Comparison of ENCODE assay signal across 9 mouse cellular contexts in the genomic region with DNA sequence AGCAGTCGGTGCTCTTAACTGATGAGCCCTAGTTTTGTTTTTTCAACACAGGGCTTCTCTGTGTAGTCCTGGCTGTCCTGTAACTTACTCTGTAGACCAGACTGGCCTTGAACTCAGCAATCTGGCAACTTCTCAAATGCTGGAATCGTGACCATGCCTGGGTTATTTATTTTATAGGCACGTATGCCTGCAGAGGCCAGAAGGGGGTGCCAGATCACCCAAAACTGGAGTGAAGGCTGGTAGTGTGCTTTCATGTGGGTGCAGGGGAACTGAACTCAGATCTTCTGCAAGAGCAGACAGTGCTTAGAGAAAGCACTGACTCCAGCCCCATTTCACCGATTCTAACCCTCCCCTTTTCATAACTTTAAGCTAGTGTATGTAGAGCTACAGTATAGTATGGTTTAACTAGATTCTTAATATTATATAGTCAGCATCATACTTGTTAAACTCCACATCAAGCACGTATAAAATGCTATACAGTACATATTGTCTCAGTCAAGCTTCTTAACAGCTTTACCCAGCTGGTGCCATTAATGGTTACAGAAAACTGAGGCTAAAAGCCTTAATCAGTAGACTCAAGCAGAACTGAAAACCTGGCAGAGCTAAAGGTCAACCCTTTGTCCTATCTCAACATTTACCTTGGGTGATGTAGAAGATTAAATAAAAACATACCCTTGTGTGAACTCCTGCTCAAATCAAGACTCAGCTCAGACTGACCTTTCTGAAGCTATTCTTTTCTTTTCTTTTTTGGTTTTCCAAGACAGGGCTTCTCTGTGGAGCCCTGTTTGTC. TPM values are rescaled to one million over a fixed set of nuclear protein-coding genes. Genes with fewer than 3 reads are reported as not detected.
A peak's percentile ranks its signal among the peaks of the same experiment; 100 is the strongest.
DNase-seq lines count a peak whose midpoint lies in the region; ATAC-seq and TF ChIP-seq lines count a peak whose summit lies in the region.
"Had no signal": no experiment of that assay in that cellular context is flagged by ENCODE, and none has a peak within 500 bp of the region (broad histone marks: within the 10 kb centered on the region; RNA-seq: fewer than 3 reads in every experiment).

No protein-coding gene starts in this region.

- H3K9ac ChIP-seq in stomach, postnatal 0 days (ENCODE audit: low read length): no peak overlapping the region

- no peak overlapping the region for H3K4me3 ChIP-seq in cortical plate, adult 2 months (ENCODE audit: insufficient read depth, low read length)
- no peak overlapping the region for H3K4me3 ChIP-seq in stomach, postnatal 0 days (ENCODE audit: low read depth, low read length)

- TF ChIP-seq CTCF in cortical plate, adult 2 months (IDR thresholded peaks at IDR 0.05; ENCODE audit: extremely low read depth, insufficient read depth, low read length): peak; percentile 44
- peak; percentile 65 for TF ChIP-seq CTCF in stomach, postnatal 0 days (IDR thresholded peaks at IDR 0.05; ENCODE audit: low read depth)

- no peak for ATAC-seq in cerebellum, adult (ENCODE audit: insufficient number of reproducible peaks, low FRiP score, low TSS enrichment)
- ATAC-seq in stomach, postnatal 0 days (ENCODE audit: low FRiP score, low TSS enrichment): no peak

- 47% methylated on average over 5 of the region's 5 CpGs for WGBS in stomach, postnatal 0 days

- no peak for TF ChIP-seq EP300 in stomach, postnatal 0 days (optimal IDR thresholded peaks at IDR 0.05)

- H3K36me3 ChIP-seq in stomach, postnatal 0 days (ENCODE audit: control insufficient read depth, insufficient read depth, low read length): no peaks in the 10 kb centered on the region

- no peaks in the 10 kb centered on the region for H3K9me3 ChIP-seq in stomach, postnatal 0 days (ENCODE audit: control insufficient read depth, low read length)
- H3K9me3 ChIP-seq: heart, embryonic 13.5 days had no signal

- H3K27ac ChIP-seq in cortical plate, adult 2 months (ENCODE audit: insufficient read depth, low read length): no peak overlapping the region
- H3K27ac ChIP-seq in stomach, postnatal 0 days (replicated peaks): no peak overlapping the region
- H3K27ac ChIP-seq: heart, embryonic 13.5 days had no signal

- TF ChIP-seq POLR2A in cortical plate, adult 2 months (IDR thresholded peaks at IDR 0.05; ENCODE audit: extremely low read depth, insufficient read depth, low read length): no peak

- no peaks in the 10 kb centered on the region for H3K27me3 ChIP-seq in stomach, postnatal 0 days (ENCODE audit: control insufficient read depth, insufficient read depth, low read length)

- peak; percentile 25 for DNase-seq in cerebellum, adult 11 months
- DNase-seq in urinary bladder, postnatal 25 days (ENCODE audit: low spot score): peak; percentile 17
- DNase-seq in urinary bladder, adult 2 months (ENCODE audit: low spot score): no peak
- peak; percentile 58 to 60 for DNase-seq in kidney, postnatal 25 days
- DNase-seq in lung, postnatal 4 days: peak; percentile 37 to 66
- peak; percentile 44 for DNase-seq in stomach, postnatal 0 days (ENCODE audit: low spot score)

- no peak overlapping the region for H3K4me2 ChIP-seq in stomach, postnatal 0 days (replicated peaks; ENCODE audit: low read depth)

- H3K4me1 ChIP-seq in cortical plate, adult 2 months (ENCODE audit: control insufficient read depth, insufficient read depth, low read length): peaks cover 2% of the 10 kb centered on the region; the same call in 1 of the 2 replicates
- no peaks in the 10 kb centered on the region for H3K4me1 ChIP-seq in stomach, postnatal 0 days (replicated peaks; ENCODE audit: control insufficient read depth, insufficient read depth)

RNA-seq across cellular contexts. Expression of a gene that starts 1.5 kb away (rescaled TPM):
- 120 and 134 TPM in 2 replicates for polyA plus RNA-seq in urinary bladder, adult 2 months (2012; rRNA removed)
- 61.4 and 70.4 TPM in 2 replicates for polyA plus RNA-seq in cortical plate, adult 2 months (2012; rRNA removed)
- 77.2 and 81.8 TPM in 2 replicates for polyA plus RNA-seq in stomach, postnatal 0 days (2015; fragmentation: Nextera tagmentation; extraction: Ambion mirVana)

RNA-seq across cellular contexts. Expression of a gene that starts 21.5 kb away (rescaled TPM):
- 12.0 and 19.0 TPM in 2 replicates for polyA plus RNA-seq in urinary bladder, adult 2 months (2012; rRNA removed)
- polyA plus RNA-seq in cortical plate, adult 2 months (2012; rRNA removed): 19.7 and 20.5 TPM in 2 replicates
- polyA plus RNA-seq in stomach, postnatal 0 days (2015; fragmentation: Nextera tagmentation; extraction: Ambion mirVana): 49.4 and 52.5 TPM in 2 replicates

RNA-seq across cellular contexts. Expression of a gene that starts 43.1 kb away (rescaled TPM):
- 35.7 and 38.3 TPM in 2 replicates for polyA plus RNA-seq in urinary bladder, adult 2 months (2012; rRNA removed)
- polyA plus RNA-seq in cortical plate, adult 2 months (2012; rRNA removed): 32.6 and 33.4 TPM in 2 replicates
- polyA plus RNA-seq in stomach, postnatal 0 days (2015; fragmentation: Nextera tagmentation; extraction: Ambion mirVana): 70.7 and 74.7 TPM in 2 replicates
